Mouse (Mus musculus) ES-Bruce4 (cell line): Measurements from ENCODE around the gene Bcl2. TPM values are rescaled to one million over a fixed set of nuclear protein-coding genes. Genes with fewer than 3 reads are reported as not detected.
"Not testable (repeated sequence)": the region's sequence is repeated elsewhere in the genome, so short reads cannot be mapped to it uniquely, and the experiment has no call there.

Source experiments
- H3K27ac ChIP-seq: 2 replicates; pipeline ENCODE4 v1.5.1; 2012; ENCODE audit warnings: low read length, inconsistent platforms; ENCODE audit not compliant: insufficient read depth
- H3K27me3 ChIP-seq: 2 replicates; pipeline ENCODE4 v1.6.1; 2012; ENCODE audit warnings: mild to moderate bottlenecking, low read length, inconsistent platforms; ENCODE audit not compliant: control insufficient read depth, poor library complexity, insufficient read depth, severe bottlenecking
- H3K36me3 ChIP-seq: 2 replicates; pipeline ENCODE4 v1.6.1; 2012; ENCODE audit warnings: inconsistent platforms, mild to moderate bottlenecking, low read length, moderate library complexity; ENCODE audit not compliant: control insufficient read depth, poor library complexity, insufficient read depth, severe bottlenecking
- H3K4me1 ChIP-seq: one replicate; pipeline ENCODE4 v1.8.1; 2011; ENCODE audit warnings: low read length; ENCODE audit not compliant: control insufficient read depth, insufficient read depth
- H3K4me3 ChIP-seq: 2 replicates; pipeline ENCODE4 v1.5.1; 2011; ENCODE audit warnings: low read depth, mild to moderate bottlenecking, low read length
- H3K9ac ChIP-seq: 2 replicates; pipeline ENCODE4 v1.6.1; 2012; ENCODE audit warnings: low read depth, mild to moderate bottlenecking, inconsistent platforms; ENCODE audit not compliant: poor library complexity, severe bottlenecking
- H3K9me3 ChIP-seq: replicated peaks from 2 replicates; pipeline ENCODE4 v1.6.1; 2012; ENCODE audit warnings: mild to moderate bottlenecking, low read length, inconsistent platforms; ENCODE audit not compliant: control insufficient read depth, poor library complexity, insufficient read depth, severe bottlenecking
- CTCF ChIP-seq: IDR thresholded peaks from one replicate; pipeline ENCODE4 v1.8.1; 2011; ENCODE audit warnings: low read depth, low read length
- EP300 ChIP-seq: IDR thresholded peaks from 2 replicates; pipeline ENCODE4 v1.6.1; 2011; ENCODE audit warnings: low read depth, low read length; ENCODE audit not compliant: insufficient read depth
- POLR2A ChIP-seq: IDR thresholded peaks from one replicate; pipeline ENCODE4 v1.8.1; 2011; ENCODE audit warnings: low read length; ENCODE audit not compliant: insufficient read depth
- polyA plus RNA-seq: library from polyadenylated mRNA; stranded (reverse); fragments of >200 nt; gene quantifications from 2 replicates; pipeline ENCODE4 v1.2.4, GENCODE M21; 2011; ENCODE audit warnings: low read depth; ENCODE audit not compliant: missing spikeins, insufficient read depth, insufficient read length

The Bcl2 gene
- polyA plus RNA-seq, 1 experiment: 3.0 TPM

DNA sequence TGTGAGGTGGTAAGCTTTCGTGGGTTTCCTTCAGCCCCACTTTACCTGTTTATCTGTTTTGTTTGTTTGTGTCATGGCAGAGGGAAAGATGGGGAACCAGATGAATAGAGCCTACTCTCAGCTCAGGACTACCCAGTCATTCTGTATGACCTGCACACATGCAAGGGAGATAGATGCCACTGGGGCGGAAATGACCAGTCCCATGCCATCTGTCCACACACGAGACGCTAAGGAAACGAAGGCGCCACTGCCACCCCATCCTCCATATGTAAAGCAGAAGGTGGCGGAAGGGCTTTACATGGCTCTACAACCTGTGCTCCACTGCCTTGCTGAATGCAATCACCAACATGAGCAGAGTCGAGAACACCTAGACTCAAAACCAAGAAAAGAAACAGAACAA, 22.1 kb upstream of the Bcl2 start:
- H3K27me3 ChIP-seq: no peaks in the 10 kb centered on the region

DNA sequence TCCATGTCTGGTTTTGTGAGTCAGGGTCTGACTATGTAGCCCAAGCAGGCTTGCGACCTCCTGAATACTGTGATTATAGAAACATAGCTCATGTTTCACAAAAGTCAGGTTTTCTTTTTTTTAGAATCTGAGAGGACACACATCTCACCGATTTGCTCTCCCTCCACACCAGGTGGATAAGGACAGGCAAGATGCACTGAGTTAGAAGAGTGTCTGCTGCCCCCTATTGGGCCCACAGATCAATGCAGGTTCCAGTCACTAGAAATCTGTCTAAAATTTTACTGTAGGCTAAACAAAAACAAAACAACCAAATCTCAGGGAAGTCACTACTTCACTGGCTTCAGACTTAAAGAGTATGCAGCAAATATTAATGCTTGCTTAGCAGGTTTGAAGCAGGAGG, 21.5 kb upstream of the Bcl2 start:
- no peak overlapping the region for H3K27ac ChIP-seq
- peak; percentile 48 for TF ChIP-seq CTCF
- TF ChIP-seq EP300: no peak

More for the DNA sequence above, 22.1 kb upstream of the Bcl2 start:
- Histone ChIP-seq H3K4me3 (no peak overlapping the region), H3K4me1 (no peaks in the 10 kb centered on the region), H3K36me3 (peaks cover 12% of the 10 kb centered on the region), H3K9me3 (no peaks in the 10 kb centered on the region), H3K9ac (no peak overlapping the region), H3K27ac (no peak overlapping the region)
- no peak for TF ChIP-seq EP300
- no peak for TF ChIP-seq POLR2A
- TF ChIP-seq CTCF: no peak

DNA sequence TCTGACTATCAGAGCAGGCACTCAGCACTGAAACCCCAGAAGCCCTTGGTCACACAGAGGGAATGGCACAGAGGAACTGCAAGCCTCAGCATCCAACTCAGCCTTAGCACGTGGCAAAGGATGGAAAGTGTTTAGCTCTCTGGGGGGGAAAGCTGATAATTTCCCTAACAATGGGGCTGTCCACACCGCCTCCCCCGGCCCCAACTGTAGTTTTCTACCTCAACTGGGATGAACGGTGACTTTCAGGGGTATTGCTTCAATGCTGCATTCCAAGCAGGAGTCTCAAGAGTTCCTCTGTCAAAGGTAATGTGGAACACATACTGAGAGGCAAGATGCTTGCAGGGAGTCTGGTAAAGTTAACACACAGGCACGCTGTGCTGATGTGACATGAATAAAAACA, 8.0 kb upstream of the Bcl2 start:
- H3K27me3 ChIP-seq: no peaks in the 10 kb centered on the region
- no peak overlapping the region for H3K9ac ChIP-seq
- H3K27ac ChIP-seq: no peak overlapping the region
- H3K4me3 ChIP-seq: no peak overlapping the region
- no peaks in the 10 kb centered on the region for H3K36me3 ChIP-seq
- H3K4me1 ChIP-seq: peaks cover 2% of the 10 kb centered on the region
- H3K9me3 ChIP-seq: no peaks in the 10 kb centered on the region
- 0 out of 2 replicates have a peak, but pooled peaks have one; percentile 20 for TF ChIP-seq EP300
- TF ChIP-seq CTCF: no peak
- TF ChIP-seq POLR2A: no peak

More for the DNA sequence above, 21.5 kb upstream of the Bcl2 start:
- peaks cover 12% of the 10 kb centered on the region for H3K36me3 ChIP-seq
- H3K4me3 ChIP-seq: no peak overlapping the region
- H3K9ac ChIP-seq: no peak overlapping the region
- H3K4me1 ChIP-seq: no peaks in the 10 kb centered on the region
- H3K27me3 ChIP-seq: no peaks in the 10 kb centered on the region
- H3K9me3 ChIP-seq: no peaks in the 10 kb centered on the region; the same call in 1 of the 2 replicates

DNA sequence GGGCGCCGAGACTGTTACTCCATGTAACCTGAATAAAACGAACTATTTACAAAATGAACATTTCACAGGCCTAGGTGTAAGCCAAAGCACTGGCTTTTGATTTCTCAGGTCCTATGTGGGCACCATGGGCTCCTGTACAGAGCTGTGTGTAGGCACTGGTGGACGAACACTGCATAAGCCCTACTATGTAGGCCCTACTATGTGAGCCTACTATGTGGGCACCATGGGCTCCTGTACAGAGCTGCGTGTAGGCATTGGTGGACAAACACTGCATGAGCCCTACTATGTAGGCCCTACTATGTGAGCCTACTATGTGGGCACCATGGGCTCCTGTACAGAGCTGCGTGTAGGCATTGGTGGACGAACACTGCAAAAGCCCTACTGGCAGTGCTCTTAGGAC, 3.7 kb upstream of the Bcl2 start:
- H3K27ac ChIP-seq, H3K27me3 ChIP-seq, H3K9me3 ChIP-seq, H3K4me3 ChIP-seq, H3K36me3 ChIP-seq, H3K9ac ChIP-seq, H3K4me1 ChIP-seq: not testable (repeated sequence)

DNA sequence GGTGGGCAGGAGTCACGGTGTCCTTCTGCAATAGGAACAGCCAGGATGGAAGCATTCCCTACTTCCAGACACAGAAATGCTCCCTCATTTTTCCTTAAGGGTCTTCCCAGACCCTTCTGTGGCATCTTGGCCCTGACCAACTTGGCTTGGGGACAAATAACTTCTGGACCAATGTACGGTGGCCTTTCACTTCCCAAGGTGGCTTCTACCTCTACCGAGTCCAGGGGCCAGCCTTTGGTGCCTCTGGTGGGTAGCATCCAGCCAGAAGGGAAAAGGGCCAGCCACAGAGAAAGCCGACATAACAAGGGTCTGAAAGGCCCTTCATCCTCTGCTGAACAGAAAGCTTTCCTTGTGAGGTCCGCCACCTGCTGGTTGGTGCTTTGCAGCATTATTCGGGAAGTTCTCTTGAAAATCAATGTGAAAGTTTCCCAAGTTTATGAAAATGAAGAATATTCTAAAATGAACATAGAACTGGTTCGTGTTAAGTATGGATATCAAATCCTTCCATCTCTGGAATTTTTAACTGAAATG, 3.1 kb upstream of the Bcl2 start:
- TF ChIP-seq EP300: no peak
- peak; percentile 40 for TF ChIP-seq CTCF
- TF ChIP-seq POLR2A: no peak
- H3K36me3 ChIP-seq: no peaks in the 10 kb centered on the region
- peaks cover 6% of the 10 kb centered on the region for H3K27me3 ChIP-seq
- no peak overlapping the region for H3K4me3 ChIP-seq
- no peak overlapping the region for H3K27ac ChIP-seq
- no peak overlapping the region for H3K9ac ChIP-seq
- no peaks in the 10 kb centered on the region for H3K4me1 ChIP-seq
- H3K9me3 ChIP-seq: no peaks in the 10 kb centered on the region

DNA sequence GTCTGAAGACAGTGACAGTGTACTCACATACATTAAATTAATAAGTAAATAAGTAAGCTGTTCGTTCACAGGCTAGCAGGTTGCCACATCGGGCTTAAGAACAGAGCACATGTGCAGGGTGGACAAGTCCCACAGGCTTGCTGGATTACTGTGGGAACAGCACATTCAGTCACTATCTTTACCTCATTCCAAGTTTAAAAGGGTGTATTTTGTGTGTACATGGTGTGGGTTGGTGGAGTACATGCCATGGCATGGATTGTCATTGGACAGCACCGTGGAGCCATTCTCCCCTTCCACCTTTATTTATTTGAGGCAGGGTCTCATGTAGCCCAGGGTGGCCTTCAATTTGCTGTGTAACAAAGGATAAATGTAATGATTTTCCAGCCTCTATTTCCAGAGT, 2.1 kb upstream of the Bcl2 start:
- Histone ChIP-seq H3K4me1 (no peaks in the 10 kb centered on the region), H3K27me3 (peaks cover 6% of the 10 kb centered on the region), H3K4me3 (no peak overlapping the region), H3K9ac (no peak overlapping the region), H3K9me3 (no peaks in the 10 kb centered on the region), H3K36me3 (no peaks in the 10 kb centered on the region), H3K27ac (no peak overlapping the region)
- TF ChIP-seq EP300 (no peak), CTCF (no peak), POLR2A (no peak)
